Mouse (Mus musculus): ENCODE measurements around the gene Adra1d. TPM values are rescaled to one million over a fixed set of nuclear protein-coding genes. Genes with fewer than 3 reads are reported as not detected.

The Adra1d gene
- total RNA-seq, 1 experiment from 2014 or later: not detected

GRCm38 (mm10) chr2:131509671-131510313 lies 52.3 kb downstream of the Adra1d start:
- ATAC-seq (replicated peaks in 1 of 2; ENCODE audit: insufficient read depth in 1 of 2, low FRiP score in 2 of 2, low TSS enrichment in 1 of 2, low read depth in 1 of 2, poor library complexity in 2 of 2, severe bottlenecking in 2 of 2): peak; percentile 88 to 89

GRCm38 (mm10) chr2:131508501-131508900 lies 53.6 kb downstream of the Adra1d start:
- no peak for ATAC-seq (replicated peaks in 1 of 2; ENCODE audit: insufficient read depth in 1 of 2, low FRiP score in 2 of 2, low TSS enrichment in 1 of 2, low read depth in 1 of 2, poor library complexity in 2 of 2, severe bottlenecking in 2 of 2)

- no peak for ATAC-seq (replicated peaks in 1 of 2; ENCODE audit: insufficient read depth in 1 of 2, low FRiP score in 2 of 2, low TSS enrichment in 1 of 2, low read depth in 1 of 2, poor library complexity in 2 of 2, severe bottlenecking in 2 of 2)
Measured at GRCm38 (mm10) chr2:131506358-131506757, 55.7 kb downstream of the Adra1d start.

- no peak for ATAC-seq (replicated peaks in 1 of 2; ENCODE audit: insufficient read depth in 1 of 2, low FRiP score in 2 of 2, low TSS enrichment in 1 of 2, low read depth in 1 of 2, poor library complexity in 2 of 2, severe bottlenecking in 2 of 2)
Measured at GRCm38 (mm10) chr2:131505431-131505830, 56.7 kb downstream of the Adra1d start.

- ATAC-seq (replicated peaks in 1 of 2; ENCODE audit: insufficient read depth in 1 of 2, low FRiP score in 2 of 2, low TSS enrichment in 1 of 2, low read depth in 1 of 2, poor library complexity in 2 of 2, severe bottlenecking in 2 of 2): no peak
Measured at GRCm38 (mm10) chr2:131502561-131502960, 59.5 kb downstream of the Adra1d start.

- no peak for ATAC-seq (replicated peaks in 1 of 2; ENCODE audit: insufficient read depth in 1 of 2, low FRiP score in 2 of 2, low TSS enrichment in 1 of 2, low read depth in 1 of 2, poor library complexity in 2 of 2, severe bottlenecking in 2 of 2)
Measured at GRCm38 (mm10) chr2:131501886-131502285, 60.2 kb downstream of the Adra1d start.

- ATAC-seq (replicated peaks in 1 of 2; ENCODE audit: insufficient read depth in 1 of 2, low FRiP score in 2 of 2, low TSS enrichment in 1 of 2, low read depth in 1 of 2, poor library complexity in 2 of 2, severe bottlenecking in 2 of 2): no peak
Measured at GRCm38 (mm10) chr2:131499290-131499845, 62.7 kb downstream of the Adra1d start.

- no peak for ATAC-seq (replicated peaks in 1 of 2; ENCODE audit: insufficient read depth in 1 of 2, low FRiP score in 2 of 2, low TSS enrichment in 1 of 2, low read depth in 1 of 2, poor library complexity in 2 of 2, severe bottlenecking in 2 of 2)
Measured at GRCm38 (mm10) chr2:131498219-131498618, 63.9 kb downstream of the Adra1d start.

- peak in 1 of 2 experiments; percentile 27; a peak in 1 of 4 replicates for ATAC-seq (replicated peaks in 1 of 2; ENCODE audit: insufficient read depth in 1 of 2, low FRiP score in 2 of 2, low TSS enrichment in 1 of 2, low read depth in 1 of 2, poor library complexity in 2 of 2, severe bottlenecking in 2 of 2)
Measured at GRCm38 (mm10) chr2:131497224-131497856, 64.7 kb downstream of the Adra1d start.

- peak; percentile 41 to 53 for ATAC-seq (replicated peaks in 1 of 2; ENCODE audit: insufficient read depth in 1 of 2, low FRiP score in 2 of 2, low TSS enrichment in 1 of 2, low read depth in 1 of 2, poor library complexity in 2 of 2, severe bottlenecking in 2 of 2)
Measured at GRCm38 (mm10) chr2:131496125-131496820, 65.8 kb downstream of the Adra1d start.

Other genes with a start within 250 kb of the Adra1d start
- 7.1 and 11.0 TPM in 2 replicates for gene Rnf24, start 209.4 kb downstream of the Adra1d start, total RNA-seq (2017)
- gene Smox, start 70.8 kb downstream of the Adra1d start, total RNA-seq (2017): 17.9 and 22.1 TPM in 2 replicates

Data from hematopoietic stem cell, adult 5-6 weeks (primary cell).